Mouse (Mus musculus) myocyte (in vitro differentiated cells): Measurements from ENCODE around the gene Atp6v1g3.

ENCODE experiments used
- MYOD1 ChIP-seq, 3 experiments: IDR thresholded peaks; one replicate each; pipeline ENCODE4 v1.6.1; 2011; ENCODE audit warnings: control low read depth in 2 of 3, low read depth in 2 of 3, mild to moderate bottlenecking in 2 of 3, moderate library complexity in 1 of 3; ENCODE audit not compliant: insufficient read length in 2 of 3, control insufficient read depth in 1 of 3
- POLR2A ChIP-seq: IDR thresholded peaks from one replicate; pipeline ENCODE4 v1.6.1; 2011; ENCODE audit warnings: low read depth, mild to moderate bottlenecking, control low read depth, moderate library complexity; ENCODE audit not compliant: insufficient read length
- POLR2AphosphoS2 ChIP-seq: IDR thresholded peaks from one replicate; pipeline ENCODE4 v1.6.1; 2011; ENCODE audit warnings: low read depth, control low read depth; ENCODE audit not compliant: insufficient read length
- TCF12 ChIP-seq: IDR thresholded peaks from one replicate; pipeline ENCODE4 v1.6.1; 2011; ENCODE audit warnings: mild to moderate bottlenecking, control low read depth; ENCODE audit not compliant: poor library complexity, insufficient read depth, severe bottlenecking
- TCF3 ChIP-seq: IDR thresholded peaks from one replicate; pipeline ENCODE4 v1.6.1; 2011; ENCODE audit warnings: low read depth, control low read depth; ENCODE audit not compliant: insufficient read length

DNA sequence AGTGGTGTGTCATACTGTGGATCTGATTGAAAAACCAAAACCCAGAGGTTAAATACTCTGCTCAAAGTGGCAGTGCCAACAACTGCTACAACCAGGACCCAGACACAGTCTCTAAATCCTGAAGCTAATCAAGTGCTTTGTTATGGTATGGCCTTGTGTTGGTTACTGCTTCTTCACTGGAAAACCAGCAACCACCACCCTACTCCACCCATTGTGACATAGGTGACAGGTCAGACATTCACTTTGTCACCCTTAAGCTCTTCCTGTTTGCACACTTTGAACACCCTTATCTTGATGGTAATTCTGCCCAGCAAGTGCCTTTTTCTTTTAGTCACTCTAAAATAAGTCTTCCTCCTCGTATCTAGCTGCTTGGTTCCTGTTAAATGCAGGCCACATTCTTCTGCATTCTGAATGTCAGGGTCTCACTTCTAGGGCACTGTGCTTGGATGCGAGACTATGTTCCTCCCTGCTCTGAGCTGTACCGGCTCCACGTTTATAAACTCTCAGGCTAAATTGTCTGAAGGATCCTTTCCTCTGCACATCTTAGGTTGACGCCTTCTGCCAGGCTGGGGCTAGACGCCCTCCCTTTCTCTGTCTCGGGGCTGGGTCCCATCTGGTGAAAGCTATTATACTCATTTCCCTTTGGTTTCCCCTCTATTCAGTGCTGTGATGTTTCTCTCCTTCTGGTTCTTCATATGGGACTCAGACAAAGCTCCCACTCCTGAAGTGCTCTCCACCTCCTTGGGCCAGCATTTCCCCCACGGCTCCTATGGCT lies 30.8 kb downstream of the Atp6v1g3 start:
- TF ChIP-seq POLR2A (no peak), MYOD1 (IDR thresholded peaks at IDR 0.05; ENCODE audit: control insufficient read depth in 1 of 3, insufficient read length in 2 of 3, low read depth in 2 of 3) (no peak), POLR2AphosphoS2 (no peak), TCF12 (no peak), TCF3 (no peak)
